Mouse (Mus musculus) G1E (cell line): ENCODE results near the gene Cdh1. TPM values are rescaled to one million over a fixed set of nuclear protein-coding genes. Genes with fewer than 3 reads are reported as not detected.

Experiments
- ATAC-seq: 2 replicates; pipeline ENCODE4 v1.8.0; 2016; ENCODE audit warnings: mild to moderate bottlenecking; ENCODE audit not compliant: insufficient number of reproducible peaks, poor library complexity, low FRiP score, severe bottlenecking; ENCODE audit errors: extremely low read depth
- DNase-seq: peaks from one replicate; pipeline ENCODE4 v3.0.0; 2012; ENCODE audit warnings: low spot score
- H3K27me3 ChIP-seq: 2 replicates; pipeline ENCODE4 v1.6.1; 2012; ENCODE audit warnings: mild to moderate bottlenecking, low read length, inconsistent platforms; ENCODE audit not compliant: insufficient read depth
- H3K36me3 ChIP-seq: replicated peaks from 2 replicates; pipeline ENCODE3; 2012; ENCODE audit warnings: mild to moderate bottlenecking, inconsistent platforms
- H3K4me1 ChIP-seq: 2 replicates; pipeline ENCODE4 v1.6.1; 2012; ENCODE audit warnings: low read depth, low read length, inconsistent platforms, mixed read lengths; ENCODE audit not compliant: insufficient read depth
- H3K4me3 ChIP-seq: 2 replicates; pipeline ENCODE4 v1.5.1; 2012; ENCODE audit warnings: low read depth, mild to moderate bottlenecking, inconsistent platforms, low read length, moderate library complexity, mixed read lengths
- H3K9me3 ChIP-seq: replicated peaks from 2 replicates; pipeline ENCODE4 v1.6.1; 2012; ENCODE audit warnings: inconsistent platforms
- CTCF ChIP-seq: IDR thresholded peaks from 2 replicates; pipeline ENCODE4 v1.5.1; 2012; ENCODE audit warnings: low read depth, low read length, inconsistent platforms, mixed read lengths
- GATA1 ChIP-seq: IDR thresholded peaks from 2 replicates; pipeline ENCODE4 v1.6.1; 2012; ENCODE audit warnings: borderline replicate concordance, low read length, inconsistent platforms, mixed read lengths
- GATA2 ChIP-seq: IDR thresholded peaks from 2 replicates; pipeline ENCODE4 v1.6.1; 2012; ENCODE audit warnings: low read depth, low read length, inconsistent platforms, borderline replicate concordance
- POLR2AphosphoS5 ChIP-seq: IDR thresholded peaks from 2 replicates; pipeline ENCODE4 v1.6.1; 2012; ENCODE audit warnings: low read depth, low read length, inconsistent platforms; ENCODE audit not compliant: insufficient replicate concordance
- TAL1 ChIP-seq: conservative IDR thresholded peaks from 2 replicates; pipeline ENCODE4 v1.6.1; 2012; ENCODE audit warnings: low read depth, low read length, inconsistent platforms, mixed read lengths
- polyA plus RNA-seq: library from polyadenylated mRNA; stranded (reverse); fragments of >175 nt; gene quantifications from 2 replicates; pipeline ENCODE4 v1.2.3, GENCODE M21; 2012
- total RNA-seq, 2 experiments: library from RNA; stranded (forward) in 1 of 2; stranded (reverse) in 1 of 2; fragments of 200-1000 nt in 1 of 2; fragments of >200 nt in 1 of 2; fragmentation: Nextera tagmentation in 1 of 2; gene quantifications; 2 replicates each; pipeline ENCODE4 v1.2.3; 2014 to 2017

Gene Cdh1
- total and polyA plus RNA-seq, 3 experiments: 0.11 TPM; not detected in 2

DNA sequence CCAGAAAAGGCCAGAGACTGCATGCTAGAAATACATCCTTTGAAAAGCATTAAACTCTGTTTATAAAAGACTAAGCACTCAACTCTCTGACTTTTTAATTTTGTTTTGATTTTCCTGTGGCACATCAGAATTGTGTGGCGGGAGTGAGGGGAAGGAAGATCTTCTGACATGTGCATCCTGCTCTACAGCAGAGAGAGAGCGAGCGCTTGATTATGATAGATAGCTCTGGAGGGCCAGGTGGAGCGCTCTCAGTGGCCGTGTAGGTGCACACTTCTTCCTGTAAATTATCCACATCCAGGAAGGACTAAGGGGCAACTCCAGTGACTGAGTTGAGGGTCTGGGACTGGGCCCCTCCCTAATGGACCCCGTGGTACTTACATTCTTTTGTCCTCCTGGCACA lies 103.0 kb downstream of the Cdh1 start:
- Histone ChIP-seq H3K4me1 (no peaks in the 10 kb centered on the region), H3K36me3 (peaks cover 43% of the 10 kb centered on the region), H3K4me3 (no peak overlapping the region), H3K27me3 (no peaks in the 10 kb centered on the region), H3K9me3 (no peaks in the 10 kb centered on the region)
- ATAC-seq: no peak
- DNase-seq: no peak
- TF ChIP-seq POLR2AphosphoS5 (no peak), CTCF (no peak), GATA1 (no peak), GATA2 (no peak), TAL1 (no peak)

DNA sequence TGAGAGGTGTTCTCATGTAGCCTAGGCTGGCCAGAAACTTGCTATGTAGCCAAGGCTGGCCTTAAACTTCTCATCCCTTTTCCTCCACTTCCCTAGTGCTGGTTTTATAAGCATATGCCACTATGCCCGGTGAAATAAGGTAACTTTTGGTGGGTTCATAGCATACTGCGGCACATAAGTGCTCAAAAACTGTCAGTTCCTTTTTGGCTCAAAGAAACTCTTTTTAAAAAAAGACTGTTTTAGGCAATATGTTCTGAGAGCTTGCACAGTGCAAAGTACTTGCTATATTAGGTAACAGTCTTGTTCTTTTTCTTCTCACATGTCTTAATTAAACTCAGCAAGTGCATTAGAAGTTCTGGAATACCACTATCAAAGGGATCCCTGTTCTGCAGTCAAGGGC lies 106.9 kb downstream of the Cdh1 start:
- Histone ChIP-seq H3K4me3 (no peak overlapping the region), H3K27me3 (no peaks in the 10 kb centered on the region), H3K9me3 (no peaks in the 10 kb centered on the region), H3K4me1 (no peaks in the 10 kb centered on the region), H3K36me3 (peaks cover 32% of the 10 kb centered on the region)
- ATAC-seq (no peak), DNase-seq (no peak)
- TF ChIP-seq POLR2AphosphoS5 (no peak), GATA1 (no peak), CTCF (no peak), GATA2 (no peak), TAL1 (no peak)

DNA sequence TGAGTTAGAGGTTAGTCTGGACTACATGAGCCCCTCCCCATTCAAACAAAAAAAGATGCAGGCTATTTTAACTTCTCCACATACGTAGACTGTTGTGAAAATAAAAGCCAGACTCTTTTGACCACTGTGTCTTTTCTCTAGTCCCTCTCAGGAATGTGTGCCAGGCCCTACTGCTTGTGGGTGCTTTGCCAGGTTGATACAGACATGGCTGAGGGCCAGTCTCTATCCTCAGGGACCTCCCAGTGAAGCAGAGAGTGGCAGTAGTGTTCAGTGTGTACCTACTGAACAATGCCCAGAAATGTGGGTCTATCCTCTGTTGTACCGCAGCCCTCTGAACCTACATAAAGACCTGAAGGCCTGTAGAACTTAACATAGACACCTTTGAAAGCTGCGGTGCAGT lies 109.3 kb downstream of the Cdh1 start:
- DNase-seq: no peak
- no peaks in the 10 kb centered on the region for H3K9me3 ChIP-seq

DNA sequence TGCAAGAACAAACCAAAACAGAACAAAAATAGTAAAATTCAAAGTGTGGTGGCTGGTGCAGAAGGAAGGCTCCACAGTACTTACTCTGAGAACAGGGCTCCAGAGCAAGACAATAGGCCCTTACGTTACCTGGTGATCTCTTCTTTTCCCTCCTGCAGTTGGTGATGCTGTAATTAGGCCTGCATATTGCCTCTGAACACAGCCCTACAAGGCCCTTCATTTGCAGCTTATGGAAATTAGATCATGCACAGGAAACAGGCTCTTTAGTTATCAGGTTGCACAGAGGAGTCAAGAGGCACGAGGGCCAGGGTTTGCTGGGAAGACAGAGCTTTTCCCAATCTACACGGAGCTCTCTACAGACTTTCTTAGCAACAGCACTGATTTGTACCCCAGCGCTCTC lies 111.1 kb downstream of the Cdh1 start:
- Histone ChIP-seq H3K4me3 (no peak overlapping the region), H3K4me1 (no peaks in the 10 kb centered on the region), H3K36me3 (peaks cover 45% of the 10 kb centered on the region), H3K9me3 (no peaks in the 10 kb centered on the region), H3K27me3 (no peaks in the 10 kb centered on the region)
- ATAC-seq: no peak
- DNase-seq: no peak
- TF ChIP-seq TAL1 (no peak), CTCF (no peak), POLR2AphosphoS5 (no peak), GATA2 (no peak), GATA1 (no peak)

More for the DNA sequence above, 109.3 kb downstream of the Cdh1 start:
- ATAC-seq: no peak
- no peaks in the 10 kb centered on the region for H3K27me3 ChIP-seq
- peaks cover 34% of the 10 kb centered on the region for H3K36me3 ChIP-seq
- H3K4me1 ChIP-seq: no peaks in the 10 kb centered on the region
- H3K4me3 ChIP-seq: no peak overlapping the region
- TF ChIP-seq CTCF: no peak
- no peak for TF ChIP-seq POLR2AphosphoS5
- TF ChIP-seq GATA2: no peak
- TF ChIP-seq TAL1: no peak
- no peak for TF ChIP-seq GATA1

DNA sequence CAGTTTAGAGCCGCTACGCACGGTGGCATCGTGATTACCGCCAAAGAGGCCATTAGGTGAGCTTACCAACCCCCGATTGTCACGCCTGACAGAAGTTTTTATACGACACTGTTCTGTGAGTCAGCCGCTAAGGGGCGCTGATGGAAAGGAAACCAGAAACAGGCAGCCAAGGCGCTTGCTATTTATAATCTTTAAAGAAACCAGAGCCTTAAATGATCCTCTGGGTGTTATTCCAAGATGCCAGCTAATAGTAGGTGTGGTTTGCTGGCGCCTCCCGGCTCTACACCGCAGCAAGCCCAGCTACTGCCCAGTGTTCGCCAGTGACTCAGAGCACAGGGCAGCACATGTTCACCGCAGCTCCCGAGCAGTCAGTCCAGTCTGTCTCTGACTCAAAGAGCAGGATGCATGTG lies 114.9 kb downstream of the Cdh1 start:
- DNase-seq: no peak
- no peaks in the 10 kb centered on the region for H3K9me3 ChIP-seq
- peaks cover 58% of the 10 kb centered on the region for H3K36me3 ChIP-seq
- no peak overlapping the region for H3K4me3 ChIP-seq
- ATAC-seq: no peak
- H3K4me1 ChIP-seq: no peaks in the 10 kb centered on the region
- no peaks in the 10 kb centered on the region for H3K27me3 ChIP-seq
- TF ChIP-seq TAL1 (no peak), GATA1 (no peak), GATA2 (no peak), CTCF (no peak), POLR2AphosphoS5 (no peak)

Other genes starting within 250 kb of the Cdh1 start
- not detected in 2 replicates for gene Zfp90, start 188.0 kb upstream of the Cdh1 start, total RNA-seq (2014; fragmentation: Nextera tagmentation)
- 0.22 and 0.29 TPM in 2 replicates for gene Zfp90, start 188.0 kb upstream of the Cdh1 start, total RNA-seq (2017)
- gene Zfp90, start 188.0 kb upstream of the Cdh1 start, polyA plus RNA-seq: not detected in 2 replicates
- gene 6030452D12Rik, start 102.8 kb upstream of the Cdh1 start, total RNA-seq (2014; fragmentation: Nextera tagmentation): not detected in 2 replicates
- not detected in 2 replicates for gene 6030452D12Rik, start 102.8 kb upstream of the Cdh1 start, total RNA-seq (2017)
- gene 6030452D12Rik, start 102.8 kb upstream of the Cdh1 start, polyA plus RNA-seq: not detected in 2 replicates
- gene Cdh3, start 92.5 kb upstream of the Cdh1 start, total RNA-seq (2014; fragmentation: Nextera tagmentation): not detected in 2 replicates
- gene Cdh3, start 92.5 kb upstream of the Cdh1 start, total RNA-seq (2017): 0.05 TPM in 1 of 2 replicates, not detected in the other
- not detected in 2 replicates for gene Cdh3, start 92.5 kb upstream of the Cdh1 start, polyA plus RNA-seq
- 18.1 and 19.3 TPM in 2 replicates for gene Gm10073, start 29.9 kb upstream of the Cdh1 start, total RNA-seq (2014; fragmentation: Nextera tagmentation)
- 169 and 296 TPM in 2 replicates for gene Gm10073, start 29.9 kb upstream of the Cdh1 start, total RNA-seq (2017)
- gene Gm10073, start 29.9 kb upstream of the Cdh1 start, polyA plus RNA-seq: 20.2 and 30.8 TPM in 2 replicates
- 5.6 and 6.5 TPM in 2 replicates for gene Tango6, start 79.7 kb downstream of the Cdh1 start, total RNA-seq (2014; fragmentation: Nextera tagmentation)
- 2.0 and 2.7 TPM in 2 replicates for gene Tango6, start 79.7 kb downstream of the Cdh1 start, total RNA-seq (2017)
- gene Tango6, start 79.7 kb downstream of the Cdh1 start, polyA plus RNA-seq: 1.7 and 2.0 TPM in 2 replicates